Mouse (Mus musculus): Measurements from ENCODE around the gene Mlip. TPM values are rescaled to one million over a fixed set of nuclear protein-coding genes. Genes with fewer than 3 reads are reported as not detected.

Gene Mlip
- polyA plus RNA-seq, 1 experiment = 0.01 TPM

DNA sequence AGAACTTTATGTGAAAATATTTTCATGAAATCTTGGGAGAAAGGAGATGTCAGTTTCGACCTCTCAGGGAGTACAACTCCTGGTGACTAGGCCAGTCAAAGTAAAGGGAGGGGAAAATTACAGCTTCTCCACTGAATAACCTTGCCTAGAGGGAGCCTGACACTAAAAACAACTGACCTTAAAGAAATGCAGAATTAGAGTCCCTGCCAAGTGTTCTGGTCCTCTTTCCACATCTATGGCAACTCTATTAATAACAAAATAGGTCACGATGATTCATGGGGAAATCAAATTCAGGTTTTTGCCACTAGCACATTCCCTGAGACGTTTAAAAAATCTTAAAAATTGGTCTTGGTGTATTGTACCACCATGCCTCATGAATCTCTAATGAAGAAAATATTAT, 34.4 kb downstream of the Mlip start:
- Histone ChIP-seq H3K9me3 (ENCODE audit: control insufficient read depth, low read length) (peaks cover 4% of the 10 kb centered on the region; the same call in 1 of the 2 replicates), H3K36me3 (ENCODE audit: control insufficient read depth) (no peaks in the 10 kb centered on the region), H3K4me1 (ENCODE audit: control insufficient read depth) (no peaks in the 10 kb centered on the region), H3K4me3 (replicated peaks) (no peak overlapping the region), H3K27me3 (ENCODE audit: control insufficient read depth) (no peaks in the 10 kb centered on the region)
- no peak for TF ChIP-seq TAL1 (IDR thresholded peaks at IDR 0.05; ENCODE audit: low read length)
- no peak for TF ChIP-seq GATA1 (IDR thresholded peaks at IDR 0.05; ENCODE audit: low read length)

DNA sequence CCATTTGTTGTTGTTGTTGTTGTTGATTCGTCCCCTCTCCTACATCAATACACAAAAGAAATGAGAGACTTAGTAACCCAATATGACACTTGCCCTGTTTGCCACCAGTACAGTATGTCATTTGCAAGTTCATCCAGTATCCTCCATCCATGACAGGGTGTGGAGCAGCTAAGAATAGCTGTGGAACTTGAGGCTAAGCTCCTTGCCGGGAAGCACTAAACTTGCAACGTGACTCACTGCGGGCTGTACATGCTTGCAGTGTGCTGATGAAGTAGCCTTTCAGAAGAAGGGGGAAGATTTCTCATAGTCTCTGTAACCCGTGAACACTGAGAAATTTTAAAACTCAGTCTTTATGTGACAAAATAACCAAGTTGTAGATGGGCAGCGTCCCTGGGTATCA, 42.2 kb downstream of the Mlip start:
- H3K27me3 ChIP-seq (ENCODE audit: control insufficient read depth) = no peaks in the 10 kb centered on the region
- H3K4me3 ChIP-seq (replicated peaks) = no peak overlapping the region
- H3K9me3 ChIP-seq (ENCODE audit: control insufficient read depth, low read length) = no peaks in the 10 kb centered on the region
- no peaks in the 10 kb centered on the region for H3K36me3 ChIP-seq (ENCODE audit: control insufficient read depth)
- TF ChIP-seq GATA1 (IDR thresholded peaks at IDR 0.05; ENCODE audit: low read length) (no peak), TAL1 (IDR thresholded peaks at IDR 0.05; ENCODE audit: low read length) (no peak)
- no peaks in the 10 kb centered on the region for H3K4me1 ChIP-seq (ENCODE audit: control insufficient read depth)

DNA sequence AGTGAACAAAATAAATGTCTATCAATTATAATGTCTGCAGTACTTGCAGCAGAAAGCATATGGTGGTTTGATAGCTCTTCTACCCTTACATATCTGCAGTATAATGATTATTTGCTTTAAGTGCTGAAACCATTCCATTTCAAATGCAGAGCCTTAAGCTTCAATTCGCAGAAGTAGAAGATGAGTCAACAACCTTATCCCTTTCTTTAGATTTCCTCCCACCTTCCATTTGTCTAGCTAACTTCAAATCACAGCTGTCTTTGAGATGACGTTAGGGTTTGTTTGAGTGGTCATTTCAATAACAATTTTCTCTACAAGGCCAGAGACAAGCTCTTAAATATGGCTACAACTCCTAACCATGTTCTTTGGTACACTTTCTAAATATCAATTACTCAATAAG, 47.4 kb downstream of the Mlip start:
- TF ChIP-seq GATA1 (IDR thresholded peaks at IDR 0.05; ENCODE audit: low read length) (no peak), TAL1 (IDR thresholded peaks at IDR 0.05; ENCODE audit: low read length) (no peak)
- Histone ChIP-seq H3K4me1 (ENCODE audit: control insufficient read depth) (no peaks in the 10 kb centered on the region), H3K4me3 (replicated peaks) (no peak overlapping the region), H3K36me3 (ENCODE audit: control insufficient read depth) (no peaks in the 10 kb centered on the region), H3K27me3 (ENCODE audit: control insufficient read depth) (no peaks in the 10 kb centered on the region), H3K9me3 (ENCODE audit: control insufficient read depth, low read length) (no peaks in the 10 kb centered on the region)

DNA sequence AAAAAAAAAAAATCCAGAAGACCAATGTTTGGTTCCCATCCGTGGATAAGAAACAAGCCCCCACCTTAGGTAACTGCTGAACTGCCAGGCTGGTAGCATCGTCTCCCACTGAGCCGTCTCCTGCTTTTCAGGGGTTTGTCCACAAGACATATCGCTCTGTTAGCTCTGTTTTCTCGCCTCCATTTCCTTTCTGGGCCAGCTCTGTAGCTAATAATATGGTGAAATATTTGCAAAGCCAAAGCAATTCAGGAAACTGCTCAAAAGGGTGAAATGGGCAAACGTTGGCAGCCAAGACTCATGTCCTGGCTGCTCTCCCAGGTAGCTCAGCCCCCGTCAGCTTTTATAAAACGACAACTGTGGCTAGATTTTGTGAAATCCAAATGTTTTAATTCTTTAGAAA, 50.4 kb downstream of the Mlip start:
- TF ChIP-seq GATA1 (IDR thresholded peaks at IDR 0.05; ENCODE audit: low read length) (no peak), TAL1 (IDR thresholded peaks at IDR 0.05; ENCODE audit: low read length) (no peak)

DNA sequence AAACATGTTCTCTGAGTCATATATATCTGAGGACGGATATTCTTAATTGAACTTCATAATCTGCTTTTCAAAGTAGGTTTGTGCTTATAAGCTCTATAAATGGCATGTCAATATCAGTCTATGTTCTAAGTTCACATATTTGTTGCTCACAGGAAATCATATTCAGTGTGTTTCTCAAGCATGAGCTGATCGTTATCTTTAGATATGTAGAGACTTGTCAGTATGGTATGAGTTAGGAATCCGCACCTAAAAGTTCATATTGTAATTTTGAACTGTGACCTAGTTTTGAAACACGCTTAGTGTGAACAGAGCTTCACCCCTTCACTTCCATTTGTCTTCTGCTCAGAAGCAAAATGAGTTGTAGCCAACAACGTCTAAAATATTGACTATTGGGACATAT, 64.8 kb downstream of the Mlip start:
- H3K36me3 ChIP-seq (ENCODE audit: control insufficient read depth) = no peaks in the 10 kb centered on the region
- H3K4me3 ChIP-seq (replicated peaks) = no peak overlapping the region
- TF ChIP-seq TAL1 (IDR thresholded peaks at IDR 0.05; ENCODE audit: low read length) = no peak
- TF ChIP-seq GATA1 (IDR thresholded peaks at IDR 0.05; ENCODE audit: low read length) = no peak
- H3K27me3 ChIP-seq (ENCODE audit: control insufficient read depth) = no peaks in the 10 kb centered on the region
- no peaks in the 10 kb centered on the region for H3K4me1 ChIP-seq (ENCODE audit: control insufficient read depth)
- H3K9me3 ChIP-seq (ENCODE audit: control insufficient read depth, low read length) = no peaks in the 10 kb centered on the region

More for the DNA sequence above, 50.4 kb downstream of the Mlip start:
- Histone ChIP-seq H3K9me3 (ENCODE audit: control insufficient read depth, low read length) (no peaks in the 10 kb centered on the region), H3K4me1 (ENCODE audit: control insufficient read depth) (no peaks in the 10 kb centered on the region), H3K36me3 (ENCODE audit: control insufficient read depth) (no peaks in the 10 kb centered on the region), H3K27me3 (ENCODE audit: control insufficient read depth) (no peaks in the 10 kb centered on the region), H3K4me3 (replicated peaks) (no peak overlapping the region)

DNA sequence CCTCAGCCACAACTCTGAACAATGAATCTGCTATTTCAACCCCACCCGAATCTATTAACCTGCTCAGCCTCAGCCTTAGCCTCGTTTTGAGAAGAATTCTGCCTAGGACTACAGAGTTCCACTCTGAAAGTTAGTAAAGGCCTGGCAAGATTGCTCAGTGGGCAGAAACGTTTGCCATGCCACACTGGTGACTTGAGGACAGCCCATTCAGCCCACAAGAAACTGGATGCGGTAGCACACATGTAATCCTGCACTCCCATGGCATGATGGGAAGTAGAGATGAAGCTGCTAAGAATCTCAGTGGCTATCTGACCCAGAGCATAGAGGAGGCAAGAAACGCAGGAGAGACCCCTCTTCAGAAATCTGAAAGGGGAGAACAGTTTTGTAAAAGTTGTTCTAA, 73.4 kb downstream of the Mlip start:
- Histone ChIP-seq H3K36me3 (ENCODE audit: control insufficient read depth) (no peaks in the 10 kb centered on the region), H3K9me3 (ENCODE audit: control insufficient read depth, low read length) (no peaks in the 10 kb centered on the region), H3K27me3 (ENCODE audit: control insufficient read depth) (no peaks in the 10 kb centered on the region), H3K4me1 (ENCODE audit: control insufficient read depth) (no peaks in the 10 kb centered on the region), H3K4me3 (replicated peaks) (no peak overlapping the region)
- TF ChIP-seq GATA1 (IDR thresholded peaks at IDR 0.05; ENCODE audit: low read length) = no peak
- TF ChIP-seq TAL1 (IDR thresholded peaks at IDR 0.05; ENCODE audit: low read length) = no peak

DNA sequence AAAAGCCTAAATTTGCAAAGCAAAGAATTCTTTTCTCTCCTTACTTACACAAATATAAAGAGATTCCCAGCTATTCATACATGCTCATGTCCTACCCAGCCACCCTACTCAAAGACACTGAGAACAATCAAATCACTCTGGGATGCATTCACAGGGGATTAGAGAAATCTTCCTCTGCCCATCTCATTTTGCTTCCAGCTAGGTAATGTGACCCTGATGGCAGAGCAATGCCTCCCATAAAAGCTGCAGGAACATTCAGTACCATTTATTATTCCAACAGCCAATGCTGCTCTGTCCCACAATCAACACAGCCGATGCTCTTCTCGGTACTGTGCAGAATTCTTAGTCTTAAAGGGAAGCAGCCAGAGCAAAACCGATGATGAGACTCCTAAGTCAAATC, 74.7 kb downstream of the Mlip start:
- no peak for TF ChIP-seq TAL1 (IDR thresholded peaks at IDR 0.05; ENCODE audit: low read length)
- no peak for TF ChIP-seq GATA1 (IDR thresholded peaks at IDR 0.05; ENCODE audit: low read length)
- no peaks in the 10 kb centered on the region for H3K27me3 ChIP-seq (ENCODE audit: control insufficient read depth)
- no peaks in the 10 kb centered on the region for H3K4me1 ChIP-seq (ENCODE audit: control insufficient read depth)
- no peaks in the 10 kb centered on the region for H3K9me3 ChIP-seq (ENCODE audit: control insufficient read depth, low read length)
- no peak overlapping the region for H3K4me3 ChIP-seq (replicated peaks)
- H3K36me3 ChIP-seq (ENCODE audit: control insufficient read depth) = no peaks in the 10 kb centered on the region

DNA sequence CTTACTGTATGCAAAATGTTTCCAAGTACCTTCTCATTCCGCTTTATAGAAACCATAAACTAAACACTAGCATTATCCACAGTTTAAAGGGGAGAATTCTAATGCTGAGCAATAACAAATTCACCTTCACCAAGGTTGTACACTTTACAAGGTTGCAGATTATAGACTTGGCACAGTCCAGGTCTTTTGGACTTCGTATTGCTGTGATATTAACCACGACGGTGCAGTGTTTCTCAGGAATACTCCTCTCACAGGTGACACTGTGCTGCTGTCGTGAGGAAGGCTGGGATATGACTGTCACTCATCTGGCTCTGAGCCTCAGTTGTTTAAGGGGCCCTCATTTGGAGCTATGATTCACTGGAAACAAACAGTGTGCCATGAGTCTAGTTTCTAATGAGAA, 75.5 kb downstream of the Mlip start:
- no peak overlapping the region for H3K4me3 ChIP-seq (replicated peaks)
- no peaks in the 10 kb centered on the region for H3K36me3 ChIP-seq (ENCODE audit: control insufficient read depth)
- H3K27me3 ChIP-seq (ENCODE audit: control insufficient read depth) = no peaks in the 10 kb centered on the region
- no peaks in the 10 kb centered on the region for H3K4me1 ChIP-seq (ENCODE audit: control insufficient read depth)
- no peaks in the 10 kb centered on the region for H3K9me3 ChIP-seq (ENCODE audit: control insufficient read depth, low read length)
- TF ChIP-seq TAL1 (IDR thresholded peaks at IDR 0.05; ENCODE audit: low read length) (no peak), GATA1 (IDR thresholded peaks at IDR 0.05; ENCODE audit: low read length) (no peak)

DNA sequence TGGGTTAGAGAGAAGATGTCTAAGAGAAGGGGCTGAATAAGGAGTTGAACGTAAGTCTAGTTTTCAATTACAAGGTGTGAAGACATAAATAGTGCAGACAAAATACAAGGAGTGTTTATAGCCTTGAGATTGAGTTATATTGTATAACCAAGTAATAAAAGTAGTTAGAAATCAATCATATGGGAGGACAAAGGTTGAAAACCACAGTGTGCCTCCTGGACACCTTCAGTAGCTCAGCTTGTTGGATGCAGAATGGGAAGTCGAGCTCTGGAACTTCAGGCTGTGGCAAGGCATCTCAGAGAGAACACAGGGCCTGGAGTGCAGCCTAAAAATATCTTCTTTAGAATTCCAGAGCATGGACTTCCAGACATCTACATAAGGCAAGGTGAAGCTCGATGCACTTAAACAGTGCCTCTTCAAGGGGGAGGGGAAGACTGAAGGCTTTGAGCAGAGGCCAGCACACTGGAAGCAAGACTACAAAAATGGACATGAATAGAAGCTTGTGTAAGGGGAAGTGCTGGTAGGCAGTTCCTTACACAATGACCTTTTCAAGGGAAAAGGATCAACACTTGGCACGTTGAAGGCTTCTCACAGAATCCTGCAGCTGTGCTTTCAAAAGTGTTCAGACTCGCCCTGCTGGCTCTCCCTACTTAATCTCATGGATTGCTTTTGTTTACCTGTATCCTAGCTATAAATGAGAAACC, 76.2 kb downstream of the Mlip start:
- no peak overlapping the region for H3K4me3 ChIP-seq (replicated peaks)

DNA sequence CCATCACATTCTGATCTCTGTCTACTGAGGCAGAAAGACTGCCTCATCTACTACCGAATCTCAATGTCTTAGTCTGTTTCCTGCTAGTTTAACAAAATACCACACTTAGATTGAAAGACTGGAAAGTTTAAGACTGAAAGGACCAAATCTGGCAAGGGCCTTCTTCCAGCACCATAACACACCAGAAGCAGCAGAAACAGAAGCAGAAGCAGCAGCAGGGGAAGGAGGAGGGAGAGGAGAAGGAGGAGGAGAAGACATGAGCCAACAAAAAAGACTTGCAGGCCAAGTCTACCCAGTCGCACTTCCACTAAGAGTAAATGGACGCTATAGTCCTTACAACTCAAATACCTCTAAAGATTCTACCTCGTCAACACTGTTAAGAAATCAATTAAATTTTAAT, 80.0 kb downstream of the Mlip start:
- TF ChIP-seq TAL1 (IDR thresholded peaks at IDR 0.05; ENCODE audit: low read length) (no peak), GATA1 (IDR thresholded peaks at IDR 0.05; ENCODE audit: low read length) (no peak)

More for the DNA sequence above, 76.2 kb downstream of the Mlip start:
- TF ChIP-seq TAL1 (IDR thresholded peaks at IDR 0.05; ENCODE audit: low read length) (no peak), GATA1 (IDR thresholded peaks at IDR 0.05; ENCODE audit: low read length) (no peak)
- Histone ChIP-seq H3K9me3 (ENCODE audit: control insufficient read depth, low read length) (no peaks in the 10 kb centered on the region), H3K4me1 (ENCODE audit: control insufficient read depth) (no peaks in the 10 kb centered on the region), H3K36me3 (ENCODE audit: control insufficient read depth) (no peaks in the 10 kb centered on the region), H3K27me3 (ENCODE audit: control insufficient read depth) (no peaks in the 10 kb centered on the region)

More for the DNA sequence above, 80.0 kb downstream of the Mlip start:
- Histone ChIP-seq H3K36me3 (ENCODE audit: control insufficient read depth) (no peaks in the 10 kb centered on the region), H3K4me1 (ENCODE audit: control insufficient read depth) (no peaks in the 10 kb centered on the region), H3K27me3 (ENCODE audit: control insufficient read depth) (no peaks in the 10 kb centered on the region), H3K9me3 (ENCODE audit: control insufficient read depth, low read length) (no peaks in the 10 kb centered on the region), H3K4me3 (replicated peaks) (no peak overlapping the region)

Data from erythroblast, embryonic 14.5 days (primary cell).